Mouse (Mus musculus) midbrain, embryonic 12.5 days (tissue): ENCODE measurements at regions not wholly inside any gene's neighbourhood (a gene's known extent, or its start where the extent isn't known, plus 50 kb on each side); places are given as distances from the start of the nearest gene placed in this dataset.
A peak's percentile ranks its signal among the peaks of the same experiment; 100 is the strongest.

Source experiments
- ATAC-seq: fragments of 200-750 bp; cut with Nextera tagmentation; 2 replicates; pipeline ENCODE4 v1.8.0; 2017; ENCODE audit warnings: low read depth, moderate TSS enrichment, moderate library complexity; ENCODE audit not compliant: low FRiP score
- H3K27ac ChIP-seq: fragments of 300-500 bp; sonication (generic); replicated peaks from 2 replicates; pipeline ENCODE4 v1.5.1; 2016; ENCODE audit warnings: mild to moderate bottlenecking
- H3K27me3 ChIP-seq: fragments of 300-500 bp; sonication (generic); 2 replicates; pipeline ENCODE4 v1.6.1; 2016; ENCODE audit warnings: mild to moderate bottlenecking
- H3K36me3 ChIP-seq: fragments of 300-500 bp; sonication (generic); 2 replicates; pipeline ENCODE4 v1.6.1; 2016
- H3K4me1 ChIP-seq: fragments of 300-500 bp; sonication (generic); 2 replicates; pipeline ENCODE4 v1.6.1; 2016
- H3K4me2 ChIP-seq: fragments of 300-500 bp; sonication (generic); replicated peaks from 2 replicates; pipeline ENCODE4 v1.6.1; 2016; ENCODE audit warnings: mild to moderate bottlenecking, moderate library complexity
- H3K4me3 ChIP-seq: fragments of 300-500 bp; sonication (generic); 2 replicates; pipeline ENCODE4 v1.5.1; 2016; ENCODE audit warnings: mild to moderate bottlenecking
- H3K9ac ChIP-seq: fragments of 300-500 bp; sonication (generic); replicated peaks from 2 replicates; pipeline ENCODE4 v1.6.1; 2016; ENCODE audit warnings: mild to moderate bottlenecking, moderate library complexity
- H3K9me3 ChIP-seq: fragments of 300-500 bp; sonication (generic); 2 replicates; pipeline ENCODE4 v1.6.1; 2016; ENCODE audit warnings: mild to moderate bottlenecking
- WGBS: fragments of 180-500 bp; shearing (Covaris S2); methylation state at CpG from one replicate; pipeline ENCODE4 v1.1.7; 2016; 5-methylcytosine and 5-hydroxymethylcytosine counted together

DNA sequence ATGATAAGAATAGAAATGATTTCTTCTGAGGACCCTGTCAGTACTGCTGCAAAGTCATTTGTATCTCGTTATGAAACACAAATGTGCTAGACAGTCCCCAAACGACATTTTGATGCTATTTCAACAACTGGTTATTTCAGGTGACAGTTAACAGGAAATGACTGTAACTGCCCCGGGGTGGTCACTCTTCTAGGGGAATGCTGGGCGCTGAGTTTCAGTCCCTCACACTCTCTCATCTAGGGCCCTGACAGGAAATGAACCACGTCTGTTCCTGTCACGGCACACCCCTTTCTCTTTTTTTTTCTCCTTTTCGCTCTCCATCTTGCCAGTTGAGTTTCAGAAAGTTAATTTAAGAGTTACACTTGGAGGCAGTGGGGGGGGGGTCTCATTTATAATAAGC, 556.2 kb downstream of the Ccdc171 start:
- Histone ChIP-seq H3K27me3 (no peaks in the 10 kb centered on the region), H3K9me3 (no peaks in the 10 kb centered on the region), H3K36me3 (no peaks in the 10 kb centered on the region), H3K9ac (no peak overlapping the region), H3K4me3 (no peak overlapping the region), H3K4me2 (no peak overlapping the region), H3K4me1 (no peaks in the 10 kb centered on the region), H3K27ac (no peak overlapping the region)
- 82% methylated on average over 7 of the region's 7 CpGs for WGBS
- ATAC-seq = no peak

- WGBS = 84% methylated on average over 12 of the region's 12 CpGs
These were observed 562.8 kb downstream of the Ccdc171 start for GRCm38 (mm10) chr4:84088166-84088565.

DNA sequence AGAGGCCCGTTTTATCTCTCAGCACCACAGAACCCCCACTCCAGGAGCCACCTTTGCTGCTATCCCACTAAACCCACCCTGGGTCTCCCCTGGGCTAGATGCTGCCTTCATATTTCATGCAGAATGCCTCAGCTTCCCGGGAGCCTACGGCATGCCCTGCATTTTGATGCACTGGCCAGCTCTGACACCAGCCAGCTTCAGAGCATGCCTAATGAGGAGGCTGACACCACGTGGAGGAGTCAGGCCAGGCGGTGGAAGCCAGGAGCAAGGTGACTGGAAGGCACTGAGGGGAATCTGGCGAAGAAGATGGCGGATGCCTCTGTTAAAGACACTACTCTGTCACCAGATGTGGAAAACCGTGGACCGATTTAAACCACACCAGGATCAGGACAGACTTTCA, 567.2 kb downstream of the Ccdc171 start:
- H3K27me3 ChIP-seq = no peaks in the 10 kb centered on the region
- H3K4me1 ChIP-seq = peaks cover 4% of the 10 kb centered on the region; the same call in 1 of the 2 replicates
- H3K9ac ChIP-seq = no peak overlapping the region
- H3K27ac ChIP-seq = peak overlapping the region; percentile 35; the same call in 1 of the 2 replicates
- ATAC-seq = peak; percentile 66
- H3K4me2 ChIP-seq = no peak overlapping the region
- no peak overlapping the region for H3K4me3 ChIP-seq
- 70% methylated on average over 9 of the region's 9 CpGs for WGBS
- H3K36me3 ChIP-seq = no peaks in the 10 kb centered on the region
- no peaks in the 10 kb centered on the region for H3K9me3 ChIP-seq

More at GRCm38 (mm10) chr4:84088166-84088565, 562.8 kb downstream of the Ccdc171 start:
- no peak for ATAC-seq
- no peaks in the 10 kb centered on the region for H3K27me3 ChIP-seq
- H3K4me2 ChIP-seq = no peak overlapping the region
- H3K9me3 ChIP-seq = no peaks in the 10 kb centered on the region
- no peak overlapping the region for H3K9ac ChIP-seq
- H3K4me3 ChIP-seq = no peak overlapping the region
- H3K27ac ChIP-seq = no peak overlapping the region
- peaks cover 4% of the 10 kb centered on the region; the same call in 1 of the 2 replicates for H3K4me1 ChIP-seq
- H3K36me3 ChIP-seq = no peaks in the 10 kb centered on the region

DNA sequence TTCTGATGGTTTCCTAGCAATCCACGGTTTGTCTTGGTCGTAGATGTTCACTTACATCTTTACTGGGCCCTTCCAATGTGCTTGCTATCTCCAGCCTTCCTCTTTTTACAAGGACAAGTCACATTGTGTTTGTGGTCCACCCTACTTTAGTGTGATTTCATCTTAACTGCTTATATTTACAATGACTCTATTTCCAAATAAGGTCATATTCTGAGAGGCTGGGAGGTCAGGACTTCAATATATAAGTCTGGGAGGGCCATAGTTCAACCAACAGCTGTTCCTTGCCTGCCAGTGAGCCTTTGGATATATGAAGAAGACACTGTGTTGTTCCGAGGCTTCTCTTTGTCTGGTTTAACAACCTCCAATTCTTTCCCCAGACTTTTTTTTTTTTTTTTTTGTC, 569.9 kb downstream of the Ccdc171 start:
- WGBS = 83% methylated on average over 3 of the region's 3 CpGs
- H3K4me2 ChIP-seq = no peak overlapping the region
- no peaks in the 10 kb centered on the region for H3K27me3 ChIP-seq
- no peaks in the 10 kb centered on the region for H3K9me3 ChIP-seq
- no peak for ATAC-seq
- H3K36me3 ChIP-seq = no peaks in the 10 kb centered on the region
- no peak overlapping the region for H3K4me3 ChIP-seq
- H3K9ac ChIP-seq = no peak overlapping the region
- no peak overlapping the region for H3K27ac ChIP-seq
- peaks cover 4% of the 10 kb centered on the region; the same call in 1 of the 2 replicates for H3K4me1 ChIP-seq

- no peak overlapping the region for H3K27ac ChIP-seq
- H3K4me2 ChIP-seq = no peak overlapping the region
- H3K4me3 ChIP-seq = no peak overlapping the region
- H3K36me3 ChIP-seq = no peaks in the 10 kb centered on the region
- H3K27me3 ChIP-seq = no peaks in the 10 kb centered on the region
- WGBS = 87% methylated on average over 4 of the region's 4 CpGs
- no peak overlapping the region for H3K9ac ChIP-seq
- no peaks in the 10 kb centered on the region for H3K9me3 ChIP-seq
- H3K4me1 ChIP-seq = peaks cover 4% of the 10 kb centered on the region; the same call in 1 of the 2 replicates
- no peak for ATAC-seq
These were observed 570.7 kb downstream of the Ccdc171 start for GRCm38 (mm10) chr4:84096081-84096480.

DNA sequence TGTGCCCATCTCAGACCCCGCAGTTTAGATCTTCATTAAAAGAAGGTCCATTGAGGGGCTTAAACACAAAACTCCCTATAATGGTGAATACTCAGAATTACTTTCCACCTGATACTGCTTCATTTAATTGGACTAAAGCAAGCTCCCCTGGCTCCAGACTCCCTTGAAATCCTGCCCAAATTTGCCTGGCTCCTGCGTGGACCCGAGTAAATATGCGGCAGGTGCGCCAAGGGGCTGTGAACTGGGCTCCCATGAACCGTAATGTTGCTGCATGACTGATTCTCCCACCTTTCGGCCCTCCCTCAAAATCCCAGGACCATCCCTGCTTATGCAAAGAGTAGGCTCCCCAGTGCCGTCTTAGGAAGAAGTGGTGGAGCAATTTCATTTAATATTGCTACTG, 573.7 kb downstream of the Ccdc171 start:
- no peaks in the 10 kb centered on the region for H3K9me3 ChIP-seq
- H3K36me3 ChIP-seq = no peaks in the 10 kb centered on the region
- H3K27me3 ChIP-seq = no peaks in the 10 kb centered on the region
- no peak overlapping the region for H3K4me2 ChIP-seq
- no peak overlapping the region for H3K4me3 ChIP-seq
- no peak for ATAC-seq
- WGBS = 88% methylated on average over 8 of the region's 8 CpGs
- no peak overlapping the region for H3K27ac ChIP-seq
- H3K9ac ChIP-seq = no peak overlapping the region
- no peaks in the 10 kb centered on the region for H3K4me1 ChIP-seq

DNA sequence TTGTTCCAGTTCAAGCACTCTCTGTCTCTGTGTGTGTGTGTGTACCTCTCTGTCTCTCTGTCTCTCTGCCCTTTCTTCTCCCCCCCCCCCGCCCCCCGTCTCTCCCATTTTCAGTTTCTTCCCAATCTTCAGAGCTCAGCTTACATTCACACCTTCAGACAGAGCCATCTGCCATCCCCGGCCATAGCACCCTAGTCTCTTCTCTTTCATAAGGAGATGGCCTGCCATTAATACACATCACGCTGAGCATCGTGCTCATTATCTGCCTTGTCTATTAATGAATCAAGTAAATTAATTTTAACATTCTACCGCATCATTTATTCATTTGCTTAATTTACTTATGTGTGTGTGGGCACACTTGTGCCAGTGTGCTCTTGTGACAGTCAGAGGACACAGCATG, 573.2 kb downstream of the Bnc2 start:
- no peak overlapping the region for H3K4me2 ChIP-seq
- 0 out of 2 replicates have a peak, but pooled peaks cover 4% of the 10 kb centered on the region for H3K27me3 ChIP-seq
- no peak overlapping the region for H3K9ac ChIP-seq
- H3K9me3 ChIP-seq = no peaks in the 10 kb centered on the region
- H3K4me3 ChIP-seq = no peak overlapping the region
- 93% methylated on average over 6 of the region's 6 CpGs for WGBS
- no peak for ATAC-seq
- no peaks in the 10 kb centered on the region for H3K4me1 ChIP-seq
- no peak overlapping the region for H3K27ac ChIP-seq
- no peaks in the 10 kb centered on the region for H3K36me3 ChIP-seq

- Histone ChIP-seq H3K4me3 (no peak overlapping the region), H3K27ac (no peak overlapping the region), H3K9ac (no peak overlapping the region), H3K36me3 (no peaks in the 10 kb centered on the region), H3K27me3 (peaks cover 12% of the 10 kb centered on the region; the same call in 1 of the 2 replicates), H3K4me2 (no peak overlapping the region), H3K4me1 (no peaks in the 10 kb centered on the region), H3K9me3 (no peaks in the 10 kb centered on the region)
- 79% methylated on average over 11 of the region's 11 CpGs for WGBS
- no peak for ATAC-seq
These were observed 572.3 kb downstream of the Bnc2 start for GRCm38 (mm10) chr4:84102736-84103135.

GRCm38 (mm10) chr4:84108592-84108991, 566.5 kb downstream of the Bnc2 start:
- Histone ChIP-seq H3K27ac (no peak overlapping the region), H3K27me3 (peaks cover 38% of the 10 kb centered on the region; the same call in 1 of the 2 replicates), H3K4me1 (peaks cover 15% of the 10 kb centered on the region), H3K9me3 (no peaks in the 10 kb centered on the region), H3K4me3 (no peak overlapping the region), H3K9ac (no peak overlapping the region), H3K36me3 (no peaks in the 10 kb centered on the region), H3K4me2 (no peak overlapping the region)
- no peak for ATAC-seq
- 69% methylated on average over 6 of the region's 6 CpGs for WGBS

DNA sequence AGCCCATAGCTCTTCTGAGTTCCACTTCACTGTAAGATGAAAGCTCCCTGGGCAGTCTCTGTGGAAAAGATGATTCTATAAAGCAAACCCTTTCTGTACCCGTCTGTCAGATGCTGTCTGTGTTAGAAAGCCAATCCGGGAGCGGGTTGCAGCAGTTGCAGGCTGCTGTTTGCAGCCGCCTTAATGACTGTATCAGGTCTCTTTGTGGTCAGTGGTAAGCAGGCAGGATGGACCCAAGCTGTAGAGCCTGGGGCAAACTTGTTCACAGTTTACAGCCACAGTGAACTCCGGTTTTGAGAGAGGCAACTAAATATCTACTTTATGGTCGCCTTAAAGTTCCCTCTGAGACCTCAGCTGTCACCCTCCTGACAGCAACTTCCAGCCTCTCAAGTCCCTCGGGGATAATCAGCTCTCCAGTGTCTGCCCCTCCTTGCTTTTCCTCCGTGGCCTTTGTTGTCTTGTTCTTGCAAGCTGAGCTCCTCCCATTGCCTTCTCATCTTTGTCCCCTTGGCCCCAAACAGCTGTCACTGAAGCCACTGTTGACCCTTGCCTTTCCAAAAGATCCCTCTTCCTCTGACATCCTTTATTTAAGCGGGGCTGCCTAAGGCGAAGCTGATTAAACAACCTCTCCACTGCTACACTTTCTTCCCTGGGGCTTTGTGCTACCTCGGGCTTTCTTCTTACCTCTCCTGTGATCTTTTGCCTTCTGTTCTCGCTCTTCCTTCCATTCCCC, 565.1 kb downstream of the Bnc2 start:
- WGBS = 7% methylated on average over 12 of the region's 12 CpGs
- peak overlapping the region; percentile 4; the same call in 1 of the 2 replicates for H3K4me2 ChIP-seq
- no peak overlapping the region for H3K9ac ChIP-seq
- no peaks in the 10 kb centered on the region for H3K36me3 ChIP-seq
- ATAC-seq = peak; percentile 62
- no peak overlapping the region for H3K4me3 ChIP-seq
- H3K9me3 ChIP-seq = no peaks in the 10 kb centered on the region
- H3K4me1 ChIP-seq = peaks cover 15% of the 10 kb centered on the region
- peak overlapping the region; percentile 46 for H3K27ac ChIP-seq
- peaks cover 38% of the 10 kb centered on the region; the same call in 1 of the 2 replicates for H3K27me3 ChIP-seq

DNA sequence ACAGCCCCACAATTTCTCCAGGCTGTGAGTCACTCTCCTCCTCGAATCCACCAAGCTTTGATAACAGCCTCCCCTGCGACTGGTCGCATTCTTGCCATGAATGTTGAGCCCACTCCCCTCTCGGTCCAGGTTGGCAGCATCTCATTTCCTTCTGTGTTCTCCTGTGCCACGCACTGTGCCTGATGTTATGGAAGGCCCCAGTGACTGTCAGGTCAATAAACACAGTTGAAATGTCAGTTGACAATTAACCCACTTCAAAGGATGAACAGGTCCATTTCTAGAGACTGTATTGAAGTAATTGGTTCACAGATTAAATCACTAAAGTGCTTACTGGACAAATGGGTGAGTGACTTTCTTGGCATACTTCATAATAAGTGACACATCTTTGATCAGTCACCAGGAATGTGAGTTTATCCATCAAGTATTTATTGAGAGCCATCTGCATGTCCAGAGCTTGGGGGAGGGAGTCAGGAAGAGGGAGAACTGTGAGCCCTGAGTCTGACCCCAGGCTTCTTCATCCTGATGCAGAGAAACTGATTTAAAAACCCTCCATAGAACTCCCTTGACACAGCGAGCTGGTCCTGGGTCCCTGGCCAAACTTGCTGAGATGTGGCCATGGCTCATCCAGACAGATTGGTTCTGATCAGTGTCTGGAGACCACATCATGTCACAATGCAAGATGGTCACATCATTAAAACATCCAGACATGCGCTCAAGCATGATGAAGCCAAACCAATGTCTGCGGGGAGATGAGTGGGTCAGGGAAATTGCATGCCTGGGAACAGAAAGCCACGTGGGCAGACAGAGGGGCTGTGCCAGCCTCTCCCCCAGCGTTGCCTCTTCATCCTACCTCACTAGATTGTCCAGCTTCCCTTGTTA, 560.7 kb downstream of the Bnc2 start:
- Histone ChIP-seq H3K27ac (no peak overlapping the region), H3K9ac (no peak overlapping the region), H3K4me3 (no peak overlapping the region), H3K27me3 (peaks cover 20% of the 10 kb centered on the region; the same call in 1 of the 2 replicates), H3K4me2 (no peak overlapping the region), H3K36me3 (no peaks in the 10 kb centered on the region), H3K4me1 (peaks cover 16% of the 10 kb centered on the region), H3K9me3 (no peaks in the 10 kb centered on the region)
- no peak for ATAC-seq
- WGBS = 85% methylated on average over 10 of the region's 10 CpGs
